Mouse (Mus musculus): ENCODE results near the gene Eda. TPM values are rescaled to one million over a fixed set of nuclear protein-coding genes. Genes with fewer than 3 reads are reported as not detected.
A peak's percentile ranks its signal among the peaks of the same experiment; 100 is the strongest.

The Eda gene
- polyA plus RNA-seq, 1 experiment from 2014 or later: 1.7 TPM

MicroRNAs encoded within 50 kb of the gene (microRNA counts, 519-probe panel; counts per million panel counts)
- microRNA mmu-miR-676: 2,582 counts per million, percentile 64 among the panel's probes with 10 or more counts

Small RNAs within 50 kb of the gene (microRNA-seq; reads per million reads assigned to microRNA genes)
- 678 reads per million, percentile 75 among the genes with 10 or more reads in this experiment for gene Mir676

Other genes with a start within 250 kb of the Eda start
- 1.4 and 2.2 TPM in 2 replicates for gene Tmem28, start 154.6 kb upstream of the Eda start, polyA plus RNA-seq (2015; fragmentation: Nextera tagmentation; extraction: Ambion mirVana)

Data from forebrain, embryonic 16.5 days (tissue).